Mouse (Mus musculus): Measurements from ENCODE around the gene Hoxb7.

GRCm38 (mm10) chr11:96306183-96306907 lies 19.9 kb downstream of the Hoxb7 start:
- TF ChIP-seq CTCF (conservative IDR thresholded peaks at IDR 0.05; ENCODE audit: insufficient read depth, insufficient read length, low read depth, low read length) (no peak), POLR2A (IDR thresholded peaks at IDR 0.05; ENCODE audit: low read depth, low read length) (no peak)
